Mouse (Mus musculus) G1E (cell line): ENCODE measurements around the gene Syce3.

Experiments
- CTCF ChIP-seq: IDR thresholded peaks from 2 replicates; pipeline ENCODE4 v1.5.1; 2012; ENCODE audit warnings: low read depth, low read length, inconsistent platforms, mixed read lengths
- GATA1 ChIP-seq: IDR thresholded peaks from 2 replicates; pipeline ENCODE4 v1.6.1; 2012; ENCODE audit warnings: borderline replicate concordance, low read length, inconsistent platforms, mixed read lengths
- GATA2 ChIP-seq: IDR thresholded peaks from 2 replicates; pipeline ENCODE4 v1.6.1; 2012; ENCODE audit warnings: low read depth, low read length, inconsistent platforms, borderline replicate concordance
- POLR2AphosphoS5 ChIP-seq: IDR thresholded peaks from 2 replicates; pipeline ENCODE4 v1.6.1; 2012; ENCODE audit warnings: low read depth, low read length, inconsistent platforms; ENCODE audit not compliant: insufficient replicate concordance
- TAL1 ChIP-seq: conservative IDR thresholded peaks from 2 replicates; pipeline ENCODE4 v1.6.1; 2012; ENCODE audit warnings: low read depth, low read length, inconsistent platforms, mixed read lengths

- TF ChIP-seq CTCF (no peak), GATA2 (no peak), TAL1 (no peak), GATA1 (no peak), POLR2AphosphoS5 (no peak)
Observed at GRCm38 (mm10) chr15:89353837-89354236, 56.5 kb downstream of the Syce3 start.
